Mouse (Mus musculus) spleen, adult 18-20 months (tissue): ENCODE measurements around the gene Mrgpra6.

Experiments used
- DNase-seq, 2 experiments: peaks; one replicate each; pipeline ENCODE4 v3.0.0; 2022; ENCODE audit warnings: mixed read lengths in 2 of 2

Mrgpra6 gene

DNA sequence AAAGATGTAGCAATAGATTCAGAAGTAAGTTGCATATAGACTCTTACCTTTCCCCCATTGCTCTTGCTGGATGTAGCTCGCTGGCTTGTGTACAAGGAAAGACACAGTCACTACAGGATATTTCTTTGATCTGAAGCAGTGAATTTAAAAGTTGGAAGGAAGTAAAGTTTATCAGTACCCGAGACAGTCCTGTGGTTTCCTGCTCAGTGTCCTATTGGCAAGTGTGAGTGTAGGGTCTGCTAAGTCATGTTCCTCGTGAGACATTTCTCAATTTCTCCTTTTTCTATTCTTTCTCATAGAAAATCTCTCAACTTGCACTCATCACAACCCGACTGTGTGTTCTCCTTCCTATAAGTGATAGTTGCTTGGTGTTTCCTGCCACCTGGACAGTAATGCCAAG is at the start of gene Mrgpra6:
Gene Mrgpra6 (minus strand): TSS at position 91 of the 400 bp plus-strand sequence.
- DNase-seq = no peak

- DNase-seq = no peak
Observed at GRCm38 (mm10) chr7:47252770-47253169, 48.0 kb upstream of the Mrgpra6 start, which contains the start of gene Mrgpra9. TSS of gene Mrgpra9 (minus strand) at chr7:47252848.

DNA sequence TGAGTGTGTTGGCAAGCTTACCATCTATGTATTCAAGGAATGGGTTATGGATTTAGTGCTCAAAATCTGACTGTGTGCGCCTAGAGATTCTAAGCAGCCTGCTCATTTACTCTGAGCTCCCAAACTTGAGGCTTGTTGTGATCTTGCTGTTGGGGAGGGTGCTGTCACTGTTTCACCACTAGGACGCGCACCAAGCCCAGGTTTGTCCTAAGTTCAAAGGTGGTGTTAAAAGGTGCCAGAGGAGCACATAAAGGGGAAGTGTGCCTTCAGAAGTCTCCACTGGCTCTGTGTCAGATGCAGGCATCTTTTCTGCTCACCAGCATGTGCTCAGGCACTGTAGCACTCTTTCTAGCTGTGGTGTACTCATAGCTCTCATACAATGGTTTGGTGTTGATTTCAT is 39.9 kb upstream of the Mrgpra6 start:
- DNase-seq = peak; percentile 15 to 40

DNA sequence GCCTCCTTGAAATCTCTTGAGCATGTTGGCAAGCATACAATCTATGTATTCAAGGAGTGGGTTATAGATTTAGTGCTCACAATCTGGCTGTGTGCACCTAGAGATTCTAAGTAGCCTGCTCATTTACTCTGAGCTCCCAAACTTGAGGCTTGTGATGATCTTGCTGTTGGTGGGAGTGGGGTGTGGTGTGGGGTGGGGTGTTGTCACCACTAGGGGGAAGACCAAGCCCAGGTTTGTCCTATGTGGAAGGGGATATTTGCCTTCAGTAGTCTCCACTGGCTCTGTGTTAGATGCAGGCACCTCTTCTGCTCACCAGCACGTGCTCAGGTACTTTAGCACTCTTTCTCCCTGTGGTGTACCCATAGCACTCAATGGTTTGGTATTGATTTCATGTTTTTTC is 9.4 kb downstream of the Mrgpra6 start:
- no peak for DNase-seq

GRCm38 (mm10) chr7:47170814-47171213 is 33.9 kb downstream of the Mrgpra6 start:
- no peak for DNase-seq

DNA sequence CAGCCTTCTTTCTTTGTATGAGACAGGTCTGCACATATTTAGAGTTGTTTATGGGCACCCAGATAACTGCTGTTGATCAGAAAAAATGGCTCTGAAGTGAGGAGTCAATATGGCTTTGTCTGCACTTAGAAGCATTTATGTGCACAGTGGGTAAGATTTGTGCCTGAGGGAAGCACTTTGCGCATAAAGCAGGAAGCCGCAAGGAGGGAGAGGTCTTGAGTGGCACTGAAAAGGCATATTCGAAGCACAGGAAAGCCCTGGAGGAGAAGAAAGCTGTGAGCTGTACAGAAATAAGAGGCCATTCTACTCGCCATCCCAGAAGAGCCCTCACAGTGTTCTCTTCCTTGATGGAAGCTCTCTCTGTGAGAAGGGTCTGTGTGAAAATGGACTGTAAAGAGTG is 39.7 kb downstream of the Mrgpra6 start:
- DNase-seq = no peak

GRCm38 (mm10) chr7:47163203-47163602 is 41.5 kb downstream of the Mrgpra6 start:
- no peak for DNase-seq

DNA sequence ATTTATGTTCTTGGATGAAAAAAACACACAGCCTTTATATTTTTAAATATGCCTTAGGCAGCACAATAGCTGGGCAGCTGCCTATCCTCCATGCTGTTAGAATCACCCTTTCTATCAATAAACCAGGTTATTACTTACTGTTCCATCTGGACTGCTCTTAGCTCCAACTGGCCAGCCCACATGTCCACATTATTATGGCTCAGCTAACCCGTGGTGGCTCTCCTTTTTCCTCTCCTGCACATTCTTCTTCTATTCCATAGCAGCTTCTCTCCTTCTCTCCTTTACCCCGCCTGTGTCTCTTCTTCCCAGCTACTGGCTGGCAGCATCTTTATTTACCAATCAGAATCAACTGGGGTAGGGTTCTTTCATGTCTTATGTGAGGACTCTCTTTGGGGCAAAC is 46.3 kb downstream of the Mrgpra6 start:
- no peak for DNase-seq

GRCm38 (mm10) chr7:47157743-47158142 is 47.0 kb downstream of the Mrgpra6 start:
- peak in 1 of 2 experiments; percentile 9 for DNase-seq

DNA sequence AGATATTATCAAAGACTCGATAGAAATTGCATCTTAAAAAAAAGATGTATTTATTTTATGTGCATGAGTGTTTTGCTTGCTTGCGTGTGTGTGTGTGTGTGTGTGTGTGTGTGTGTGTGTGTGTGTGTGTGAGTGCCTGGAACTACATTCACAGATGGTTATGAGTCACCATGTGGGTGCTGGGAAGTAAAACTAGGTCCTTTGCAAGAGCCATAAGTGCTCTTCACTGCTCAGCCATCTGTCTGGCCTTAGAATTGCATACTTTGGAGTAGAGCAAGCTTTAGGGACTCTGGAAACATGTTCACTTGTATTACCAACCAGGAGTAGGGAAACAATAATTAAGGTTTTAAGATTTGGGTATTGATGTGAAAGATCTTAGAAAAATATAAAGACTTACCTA is 48.9 kb downstream of the Mrgpra6 start:
- no peak for DNase-seq

DNA sequence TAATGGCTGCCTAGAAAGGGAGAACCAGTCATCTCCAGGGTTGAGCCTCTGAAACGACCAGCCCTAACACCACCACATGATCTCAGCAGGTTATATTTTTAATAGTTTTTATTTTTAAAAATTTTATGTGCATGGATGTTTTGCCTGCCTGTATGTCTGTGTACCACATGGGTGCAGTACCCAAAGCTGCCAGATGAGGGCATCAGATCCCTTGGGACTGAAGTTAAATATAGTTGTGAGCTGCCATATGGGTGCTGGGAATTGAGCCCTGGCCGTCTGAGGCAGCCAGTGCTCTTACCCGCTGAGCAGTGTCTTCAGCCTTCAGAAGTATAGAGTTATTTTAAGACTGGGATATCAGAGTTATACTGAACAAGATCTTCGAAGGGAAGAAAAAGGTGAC is 49.3 kb downstream of the Mrgpra6 start:
- no peak for DNase-seq

- DNase-seq = peak in 1 of 2 experiments; percentile 34
Observed at GRCm38 (mm10) chr7:47150420-47151061, 54.2 kb downstream of the Mrgpra6 start.

- DNase-seq = no peak
Observed at GRCm38 (mm10) chr7:47148298-47148697, 56.4 kb downstream of the Mrgpra6 start.

DNA sequence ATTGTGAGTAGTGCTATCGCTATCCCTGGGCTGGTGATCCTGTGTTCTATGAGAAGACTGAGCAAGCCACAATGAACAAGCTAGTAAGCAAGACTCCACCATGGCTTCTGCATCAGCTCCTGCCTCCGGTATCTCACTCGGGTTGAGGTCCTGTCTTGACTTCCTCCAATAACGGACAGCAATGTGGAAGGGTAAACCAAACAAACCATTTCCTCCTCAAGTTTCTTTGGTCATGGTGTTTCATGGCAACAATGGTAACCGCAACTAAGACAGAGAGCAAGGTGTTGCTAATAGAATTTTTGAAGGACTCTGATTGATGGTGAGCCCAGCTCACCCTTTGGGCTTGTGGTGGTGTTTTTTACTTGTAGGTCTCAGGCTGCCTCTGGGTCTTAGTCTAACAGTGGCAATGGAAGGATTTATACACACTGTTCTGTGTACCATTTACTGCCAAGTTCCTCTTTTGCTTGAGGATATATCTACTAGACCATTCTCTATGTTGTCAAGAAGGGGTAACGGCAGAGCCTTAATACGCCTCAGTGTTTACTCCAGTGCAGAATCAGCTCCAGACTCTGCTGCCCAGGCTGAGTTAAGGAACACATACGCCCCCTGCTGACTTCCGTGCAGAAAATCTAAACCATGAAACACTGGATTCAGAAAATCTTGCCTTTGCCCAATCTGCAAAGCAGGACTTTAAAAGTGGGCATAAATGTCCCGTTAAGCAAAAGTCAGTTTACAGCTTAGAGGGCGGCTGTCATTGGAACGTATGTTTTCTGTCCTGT is 58.5 kb downstream of the Mrgpra6 start:
- peak in 1 of 2 experiments; percentile 44 for DNase-seq

DNA sequence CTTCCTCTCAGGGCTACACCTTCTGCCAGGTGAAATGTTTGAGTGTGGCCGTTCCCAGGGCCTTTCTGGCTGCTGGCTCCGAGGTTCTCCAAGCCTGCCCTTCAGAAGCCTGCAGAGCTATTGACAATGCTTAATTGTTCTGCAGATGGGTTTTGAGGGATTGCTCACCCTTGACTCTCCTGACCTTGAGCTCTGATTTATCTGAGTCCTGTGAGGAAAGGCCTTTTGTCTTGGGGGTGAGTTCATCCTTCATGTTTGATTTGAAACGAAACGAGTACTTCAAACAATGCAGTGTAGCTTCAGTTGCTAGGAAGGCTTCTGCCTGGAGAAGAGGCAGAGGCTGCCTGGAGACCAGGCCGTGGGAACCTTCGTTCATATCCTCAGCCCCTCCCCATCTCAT is 60.4 kb downstream of the Mrgpra6 start:
- DNase-seq = no peak

DNA sequence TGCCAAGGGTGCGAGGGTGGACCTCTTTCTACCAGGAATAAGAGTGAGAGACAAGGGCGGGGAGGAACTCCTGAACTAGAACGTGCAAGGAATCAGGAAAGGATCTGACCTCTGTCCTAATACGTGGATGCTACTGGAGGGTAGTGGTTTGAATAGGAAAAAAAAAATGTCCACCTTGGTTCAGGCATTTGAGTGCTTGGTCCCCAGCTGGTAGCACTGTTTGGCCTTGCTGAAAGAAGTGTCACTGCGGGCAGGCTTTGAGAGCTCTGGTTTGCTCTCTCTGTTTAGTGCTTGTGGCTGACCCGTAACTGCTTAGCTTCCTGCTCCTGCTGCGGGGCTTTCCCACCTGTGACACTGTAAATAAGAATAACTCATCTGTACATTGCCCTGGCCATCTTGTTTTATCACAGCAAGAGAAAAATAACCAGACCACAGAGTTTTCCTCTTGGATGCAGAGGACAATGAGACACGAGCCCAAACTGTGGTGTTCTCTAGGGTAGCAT is 64.8 kb downstream of the Mrgpra6 start:
- no peak for DNase-seq
